Mouse (Mus musculus) liver, embryonic 16.5 days (tissue): ENCODE measurements around the gene Ppp1r16b. TPM values are rescaled to one million over a fixed set of nuclear protein-coding genes. Genes with fewer than 3 reads are reported as not detected.

Source experiments
- ATAC-seq: fragments of 200-750 bp; cut with Nextera tagmentation; 2 replicates; pipeline ENCODE4 v1.8.0; 2017; ENCODE audit warnings: low read depth, mild to moderate bottlenecking, moderate number of reproducible peaks, moderate library complexity
- H3K27ac ChIP-seq: fragments of 300-500 bp; sonication (generic); 2 replicates; pipeline ENCODE4 v1.5.1; 2014; ENCODE audit warnings: mild to moderate bottlenecking, low read length
- H3K27me3 ChIP-seq: fragments of 300-500 bp; sonication (generic); 2 replicates; pipeline ENCODE4 v1.6.1; 2014; ENCODE audit warnings: low read depth, low read length, mixed read lengths; ENCODE audit not compliant: control insufficient read depth, insufficient read depth
- H3K36me3 ChIP-seq: fragments of 300-500 bp; sonication (generic); 2 replicates; pipeline ENCODE4 v1.6.1; 2014; ENCODE audit warnings: mild to moderate bottlenecking; ENCODE audit not compliant: control insufficient read depth, insufficient read depth
- H3K4me1 ChIP-seq: fragments of 300-500 bp; sonication (generic); 2 replicates; pipeline ENCODE4 v1.6.1; 2014; ENCODE audit warnings: low read depth, low read length, mixed read lengths; ENCODE audit not compliant: control insufficient read depth
- H3K4me2 ChIP-seq: fragments of 300-500 bp; sonication (generic); 2 replicates; pipeline ENCODE4 v1.6.1; 2014; ENCODE audit warnings: low read depth, low read length, mixed read lengths
- H3K4me3 ChIP-seq: fragments of 300-500 bp; sonication (generic); 2 replicates; pipeline ENCODE4 v1.5.1; 2014; ENCODE audit warnings: low read depth, mild to moderate bottlenecking, low read length
- H3K9ac ChIP-seq: fragments of 300-500 bp; sonication (generic); 2 replicates; pipeline ENCODE4 v1.6.1; 2014; ENCODE audit warnings: low read depth, low read length
- H3K9me3 ChIP-seq: fragments of 300-500 bp; sonication (generic); replicated peaks from 2 replicates; pipeline ENCODE4 v1.6.1; 2016; ENCODE audit warnings: low read length; ENCODE audit not compliant: control insufficient read depth
- WGBS: fragments of 180-500 bp; shearing (Covaris S2); extraction: QIAGEN DNeasy Blood & Tissue Kit; methylation state at CpG from one replicate; pipeline ENCODE4 v1.1.7; 2014; ENCODE audit not compliant: insufficient replicate concordance; 5-methylcytosine and 5-hydroxymethylcytosine counted together
- polyA plus RNA-seq: library from polyadenylated mRNA; unstranded; fragments of >200 nt; fragmentation: Nextera tagmentation; extraction: Ambion mirVana; gene quantifications from 2 replicates; pipeline ENCODE4 v1.2.1, GENCODE M21; 2015

The Ppp1r16b gene
- polyA plus RNA-seq, 1 experiment from 2014 or later = 1.6 TPM

DNA sequence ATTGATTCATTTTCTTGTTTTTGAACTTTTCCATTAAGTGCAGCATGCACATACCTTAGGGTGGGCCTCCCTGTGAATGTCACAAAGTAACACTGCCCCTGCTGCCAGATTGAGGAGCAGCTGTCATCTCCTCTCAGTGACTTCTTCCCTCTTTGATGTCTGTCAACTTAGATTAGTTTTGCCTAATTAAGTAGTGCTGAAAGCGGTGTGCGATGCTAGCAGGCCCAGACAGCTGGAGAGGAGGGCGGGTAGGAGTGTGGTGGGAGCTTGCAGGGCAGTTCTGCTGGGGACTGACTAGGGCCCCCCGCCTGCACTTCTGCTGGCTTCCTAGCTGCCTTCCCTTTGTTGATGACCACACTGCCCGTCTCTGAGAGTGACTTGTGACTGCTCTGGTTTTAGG lies 33.3 kb upstream of the Ppp1r16b start:
- 84% methylated on average over 5 of the region's 5 CpGs for WGBS
- H3K27me3 ChIP-seq = no peaks in the 10 kb centered on the region
- no peak overlapping the region for H3K4me2 ChIP-seq
- H3K36me3 ChIP-seq = peaks cover 45% of the 10 kb centered on the region
- no peak for ATAC-seq
- H3K9ac ChIP-seq = no peak overlapping the region
- H3K4me3 ChIP-seq = no peak overlapping the region
- no peaks in the 10 kb centered on the region for H3K9me3 ChIP-seq
- no peaks in the 10 kb centered on the region for H3K4me1 ChIP-seq
- no peak overlapping the region for H3K27ac ChIP-seq

GRCm38 (mm10) chr2:158641869-158642268 lies 23.3 kb upstream of the Ppp1r16b start:
- Histone ChIP-seq H3K4me3 (no peak overlapping the region), H3K27ac (no peak overlapping the region), H3K4me2 (no peak overlapping the region), H3K9me3 (no peaks in the 10 kb centered on the region), H3K27me3 (no peaks in the 10 kb centered on the region), H3K9ac (no peak overlapping the region), H3K4me1 (no peaks in the 10 kb centered on the region), H3K36me3 (peaks cover 6% of the 10 kb centered on the region)
- no peak for ATAC-seq
- WGBS = 19% methylated on average over 2 of the region's 2 CpGs

DNA sequence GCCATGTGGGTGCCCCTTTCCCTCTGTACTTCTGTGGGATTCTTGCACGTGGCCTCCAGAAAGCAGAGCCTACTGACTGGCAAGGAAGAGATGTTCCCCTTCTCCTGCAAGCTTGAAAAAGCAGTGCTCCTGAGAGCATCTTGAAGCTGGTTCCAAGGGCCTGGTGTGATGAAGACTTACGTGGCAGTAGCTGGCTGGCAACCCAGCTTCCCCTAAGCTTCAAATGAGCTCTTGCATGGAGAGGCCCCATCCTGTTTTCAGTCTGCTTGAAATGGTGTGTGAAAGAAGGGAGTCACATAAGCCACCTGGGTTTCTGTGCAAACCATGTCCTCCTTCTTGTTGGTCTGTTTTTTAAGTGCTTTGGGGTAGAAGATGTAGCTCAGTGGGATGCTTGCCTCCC lies 22.6 kb upstream of the Ppp1r16b start:
- Histone ChIP-seq H3K4me1 (no peaks in the 10 kb centered on the region), H3K9ac (no peak overlapping the region), H3K36me3 (peaks cover 6% of the 10 kb centered on the region), H3K27ac (no peak overlapping the region), H3K9me3 (no peaks in the 10 kb centered on the region), H3K4me2 (no peak overlapping the region), H3K4me3 (no peak overlapping the region), H3K27me3 (no peaks in the 10 kb centered on the region)
- ATAC-seq = no peak
- WGBS = 59% methylated on average over 2 of the region's 2 CpGs

- ATAC-seq = no peak
- Histone ChIP-seq H3K36me3 (no peaks in the 10 kb centered on the region), H3K27me3 (no peaks in the 10 kb centered on the region), H3K9ac (no peak overlapping the region), H3K4me2 (no peak overlapping the region), H3K4me3 (no peak overlapping the region), H3K27ac (no peak overlapping the region), H3K9me3 (no peaks in the 10 kb centered on the region), H3K4me1 (no peaks in the 10 kb centered on the region)
- 63% methylated on average over 3 of the region's 3 CpGs for WGBS
Measured at GRCm38 (mm10) chr2:158643791-158644190, 21.4 kb upstream of the Ppp1r16b start.

DNA sequence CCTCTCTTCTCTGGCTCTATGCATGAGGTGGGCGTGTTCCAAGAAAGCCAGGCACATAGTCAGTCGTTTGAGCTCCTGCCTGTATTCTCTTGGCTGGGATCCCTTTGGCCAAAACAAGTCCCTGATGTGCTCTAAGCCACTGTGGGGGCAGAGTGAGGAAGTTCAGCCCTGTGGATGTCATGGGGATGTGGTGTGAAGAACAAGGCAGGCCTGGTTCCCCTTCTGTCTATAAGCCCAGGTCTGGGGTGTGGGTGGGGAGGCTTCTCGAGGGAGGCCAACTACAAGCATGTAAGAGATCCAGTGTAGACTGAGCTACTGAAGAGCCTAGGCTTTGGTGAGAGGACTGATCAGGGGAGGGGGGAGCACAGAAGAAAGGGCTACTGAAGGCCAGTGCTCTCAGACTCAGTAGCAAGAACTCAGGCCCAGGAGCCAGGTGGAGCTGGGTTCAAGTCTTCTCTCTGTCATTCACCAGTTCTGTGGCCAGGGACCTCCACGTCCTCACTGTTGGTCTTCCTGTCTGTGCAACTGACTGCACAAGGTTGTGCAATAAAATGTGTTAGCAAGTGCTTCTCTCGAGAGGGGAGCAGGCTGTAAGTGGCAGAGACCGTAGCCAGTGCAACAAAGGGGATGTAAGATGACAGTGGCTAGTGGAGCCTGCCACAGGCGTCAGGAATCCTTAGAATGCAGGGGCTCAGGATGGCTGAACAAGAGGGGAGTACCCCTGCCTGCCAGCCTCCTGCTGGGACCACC lies 13.9 kb upstream of the Ppp1r16b start:
- H3K36me3 ChIP-seq = no peaks in the 10 kb centered on the region
- no peak for ATAC-seq

GRCm38 (mm10) chr2:158652985-158653384 lies 12.2 kb upstream of the Ppp1r16b start:
- no peaks in the 10 kb centered on the region for H3K27me3 ChIP-seq
- H3K36me3 ChIP-seq = no peaks in the 10 kb centered on the region
- no peak for ATAC-seq
- H3K9me3 ChIP-seq = no peaks in the 10 kb centered on the region
- H3K4me3 ChIP-seq = no peak overlapping the region
- no peaks in the 10 kb centered on the region for H3K4me1 ChIP-seq
- WGBS = 11% methylated on average over 4 of the region's 4 CpGs
- H3K4me2 ChIP-seq = no peak overlapping the region
- H3K27ac ChIP-seq = no peak overlapping the region
- H3K9ac ChIP-seq = no peak overlapping the region

More for the DNA sequence above, 13.9 kb upstream of the Ppp1r16b start:
- H3K4me1 ChIP-seq = no peaks in the 10 kb centered on the region
- WGBS = 30% methylated on average over 7 of the region's 7 CpGs
- H3K4me3 ChIP-seq = no peak overlapping the region
- H3K9ac ChIP-seq = no peak overlapping the region
- no peak overlapping the region for H3K4me2 ChIP-seq
- H3K27me3 ChIP-seq = no peaks in the 10 kb centered on the region
- H3K9me3 ChIP-seq = no peaks in the 10 kb centered on the region
- H3K27ac ChIP-seq = no peak overlapping the region

- WGBS = 39% methylated on average over 9 of the region's 9 CpGs
- Histone ChIP-seq H3K9ac (no peak overlapping the region), H3K9me3 (no peaks in the 10 kb centered on the region), H3K4me3 (no peak overlapping the region), H3K4me2 (no peak overlapping the region), H3K4me1 (no peaks in the 10 kb centered on the region), H3K36me3 (no peaks in the 10 kb centered on the region), H3K27ac (no peak overlapping the region), H3K27me3 (no peaks in the 10 kb centered on the region)
- no peak for ATAC-seq
Measured at GRCm38 (mm10) chr2:158654717-158655116, 10.5 kb upstream of the Ppp1r16b start.

- whole genome bisulfite sequencing = 57% methylated on average over 4 of the region's 4 CpGs
- Histone ChIP-seq H3K27me3 (no peaks in the 10 kb centered on the region), H3K9me3 (no peaks in the 10 kb centered on the region), H3K4me3 (no peak overlapping the region), H3K4me2 (no peak overlapping the region), H3K9ac (no peak overlapping the region), H3K27ac (no peak overlapping the region), H3K36me3 (no peaks in the 10 kb centered on the region), H3K4me1 (no peaks in the 10 kb centered on the region)
- no peak for ATAC-seq
Measured at GRCm38 (mm10) chr2:158655806-158656205, 9.4 kb upstream of the Ppp1r16b start.

DNA sequence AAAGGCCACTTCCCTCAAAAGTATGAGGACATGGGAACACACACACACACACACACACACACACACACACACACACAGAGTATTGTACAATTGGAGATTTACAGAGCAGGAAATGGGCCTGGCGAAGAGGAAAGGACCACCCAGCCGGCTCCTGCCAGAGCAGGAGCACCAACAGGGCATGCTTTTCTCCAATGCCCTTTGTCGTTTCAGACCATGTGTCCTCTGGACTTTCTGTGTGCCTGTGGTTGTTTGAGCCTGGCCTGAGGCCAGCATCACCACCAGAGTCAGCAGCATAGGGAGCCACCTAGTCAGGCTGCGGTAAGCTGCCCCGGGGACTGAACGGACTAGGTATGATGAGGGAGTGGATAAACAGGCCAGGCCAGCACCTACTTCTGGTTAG lies 6.4 kb upstream of the Ppp1r16b start:
- H3K27ac ChIP-seq = no peak overlapping the region
- H3K4me3 ChIP-seq = no peak overlapping the region
- no peak overlapping the region for H3K4me2 ChIP-seq
- H3K4me1 ChIP-seq = no peaks in the 10 kb centered on the region
- ATAC-seq = peak; percentile 79
- H3K9ac ChIP-seq = no peak overlapping the region
- whole genome bisulfite sequencing = 46% methylated on average over 6 of the region's 6 CpGs
- no peaks in the 10 kb centered on the region for H3K9me3 ChIP-seq
- no peaks in the 10 kb centered on the region for H3K27me3 ChIP-seq
- H3K36me3 ChIP-seq = no peaks in the 10 kb centered on the region
